Mouse (Mus musculus): ENCODE measurements around the gene B4galt1.
"Not testable (repeated sequence)": the region's sequence is repeated elsewhere in the genome, so short reads cannot be mapped to it uniquely, and the experiment has no call there.

The B4galt1 gene

DNA sequence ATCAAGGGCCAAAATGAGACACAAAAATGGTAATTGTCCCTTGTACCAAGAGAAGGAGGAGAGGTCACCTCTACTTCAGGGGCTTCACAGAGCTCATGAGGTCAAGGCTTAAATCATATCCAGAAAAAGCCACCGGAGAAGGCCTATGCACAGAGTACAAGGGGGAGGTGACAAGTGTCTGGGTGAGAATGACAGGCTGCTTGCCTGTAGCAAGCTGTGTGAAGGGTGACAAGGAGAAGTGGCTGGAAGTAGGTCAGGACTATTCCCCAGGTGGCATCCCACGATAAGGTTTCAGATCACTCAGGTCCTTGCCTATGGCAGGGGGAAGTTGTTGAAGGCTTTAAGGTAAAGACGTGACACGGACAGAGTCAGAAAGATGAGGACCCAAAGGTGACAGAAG is 33.8 kb downstream of the B4galt1 start:
- no peak for DNase-seq (ENCODE audit: low spot score in 2 of 2)

- DNase-seq (ENCODE audit: low spot score in 2 of 2): no peak
Observed at GRCm38 (mm10) chr4:40819151-40819550, 34.7 kb downstream of the B4galt1 start.

GRCm38 (mm10) chr4:40818421-40818820 is 35.4 kb downstream of the B4galt1 start:
- no peak for DNase-seq (ENCODE audit: low spot score in 2 of 2)

- DNase-seq (ENCODE audit: low spot score in 2 of 2): no peak
Observed at GRCm38 (mm10) chr4:40817936-40818335, 35.9 kb downstream of the B4galt1 start.

- no peak for DNase-seq (ENCODE audit: low spot score in 2 of 2)
Observed at GRCm38 (mm10) chr4:40815775-40816372, 37.9 kb downstream of the B4galt1 start.

GRCm38 (mm10) chr4:40815120-40815519 is 38.7 kb downstream of the B4galt1 start:
- no peak for DNase-seq (ENCODE audit: low spot score in 2 of 2)

- no peak for DNase-seq (ENCODE audit: low spot score in 2 of 2)
Observed at GRCm38 (mm10) chr4:40814359-40814758, 39.4 kb downstream of the B4galt1 start.

- DNase-seq (ENCODE audit: low spot score in 2 of 2): no peak
Observed at GRCm38 (mm10) chr4:40812891-40813290, 40.9 kb downstream of the B4galt1 start.

GRCm38 (mm10) chr4:40810481-40810880 is 43.3 kb downstream of the B4galt1 start:
- DNase-seq (ENCODE audit: low spot score in 2 of 2): no peak

- DNase-seq (ENCODE audit: low spot score in 2 of 2): no peak
Observed at GRCm38 (mm10) chr4:40807382-40807781, 46.4 kb downstream of the B4galt1 start.

DNA sequence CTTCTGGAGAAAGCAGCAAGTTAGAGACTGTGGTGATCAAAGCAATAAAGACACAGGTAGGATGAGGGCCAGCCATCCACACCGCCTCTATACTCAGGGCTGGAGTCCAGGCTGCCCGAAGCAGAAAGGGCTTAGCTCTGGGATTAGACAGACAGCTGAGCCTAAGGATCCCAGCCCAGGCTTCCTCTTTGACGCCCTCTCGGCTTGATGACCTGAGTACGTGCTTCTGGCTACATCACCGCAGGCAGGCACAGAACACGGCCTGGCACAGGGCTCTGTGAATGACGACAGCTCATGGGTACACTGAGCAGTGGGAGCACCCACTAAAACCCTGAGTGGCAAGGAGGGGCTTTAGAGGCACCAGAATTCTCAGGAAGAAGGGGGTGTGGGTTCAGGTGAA is 48.4 kb downstream of the B4galt1 start:
- no peak for DNase-seq (ENCODE audit: low spot score in 2 of 2)

GRCm38 (mm10) chr4:40802787-40803186 is 51.0 kb downstream of the B4galt1 start:
- DNase-seq (ENCODE audit: low spot score in 2 of 2): no peak

GRCm38 (mm10) chr4:40801908-40802307 is 51.9 kb downstream of the B4galt1 start:
- no peak for DNase-seq (ENCODE audit: low spot score in 2 of 2)

DNA sequence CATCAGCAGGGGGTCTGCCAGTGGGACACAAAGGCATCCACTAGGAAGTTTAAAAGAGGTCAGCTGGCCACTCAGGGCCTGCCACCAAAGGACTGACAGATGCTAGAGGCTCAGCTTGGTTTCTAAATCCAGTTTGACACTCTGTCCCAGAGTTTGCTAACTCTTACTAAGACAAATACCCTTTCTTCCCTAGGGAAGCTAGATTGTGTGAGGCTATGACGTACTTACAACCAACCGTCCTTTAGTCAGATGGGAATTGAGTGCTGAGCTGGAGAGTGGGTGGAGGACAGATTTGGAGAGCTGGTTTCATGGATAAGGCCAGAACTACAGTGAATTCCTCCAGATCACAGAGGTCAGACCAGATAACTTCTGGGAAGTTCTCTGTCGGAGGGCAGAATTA is 52.9 kb downstream of the B4galt1 start:
- no peak for DNase-seq (ENCODE audit: low spot score in 2 of 2)

- not testable (repeated sequence) for DNase-seq (ENCODE audit: low spot score in 2 of 2)
Observed at GRCm38 (mm10) chr4:40798833-40799555, 54.8 kb downstream of the B4galt1 start.

DNA sequence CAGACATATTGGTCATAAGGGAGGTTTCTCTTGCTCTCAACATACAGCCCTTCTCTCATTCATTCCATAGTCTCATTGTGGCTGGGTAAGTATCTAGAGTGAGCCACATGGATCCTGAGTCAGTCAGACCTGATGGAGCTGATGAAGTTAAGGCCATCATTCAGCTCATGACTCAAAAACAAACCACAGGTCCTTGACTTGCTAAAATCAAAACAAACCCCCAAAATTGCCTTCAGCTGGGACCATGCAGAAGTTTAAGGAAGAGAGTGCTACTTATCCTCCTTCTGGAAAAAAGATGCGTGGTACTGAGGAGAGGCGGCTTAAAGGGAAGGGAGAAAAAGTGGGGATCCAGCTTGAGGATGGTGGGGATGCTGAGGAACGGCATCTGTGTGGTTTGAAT is 58.0 kb downstream of the B4galt1 start:
- DNase-seq (ENCODE audit: low spot score in 2 of 2): no peak

DNA sequence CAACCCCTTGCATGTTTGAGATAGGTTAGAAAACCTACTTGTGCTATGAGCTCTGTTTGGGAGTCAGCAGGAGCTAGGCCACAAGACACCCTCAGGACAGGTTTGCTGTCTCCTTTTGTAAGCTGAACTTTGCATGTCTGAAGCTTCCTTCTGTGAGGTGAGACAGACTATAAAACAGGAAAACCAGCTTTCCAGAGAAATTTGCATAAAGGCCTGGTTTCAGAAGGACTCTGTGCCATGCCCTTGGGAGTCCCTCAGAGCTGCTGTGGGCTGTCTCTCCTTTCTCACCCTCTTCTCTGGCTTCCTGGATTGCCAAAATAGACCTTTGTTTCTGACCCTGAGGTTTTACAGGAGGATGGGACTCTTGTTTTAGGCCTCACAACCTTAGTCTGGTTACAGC is 59.5 kb downstream of the B4galt1 start:
- no peak for DNase-seq (ENCODE audit: low spot score in 2 of 2)

DNA sequence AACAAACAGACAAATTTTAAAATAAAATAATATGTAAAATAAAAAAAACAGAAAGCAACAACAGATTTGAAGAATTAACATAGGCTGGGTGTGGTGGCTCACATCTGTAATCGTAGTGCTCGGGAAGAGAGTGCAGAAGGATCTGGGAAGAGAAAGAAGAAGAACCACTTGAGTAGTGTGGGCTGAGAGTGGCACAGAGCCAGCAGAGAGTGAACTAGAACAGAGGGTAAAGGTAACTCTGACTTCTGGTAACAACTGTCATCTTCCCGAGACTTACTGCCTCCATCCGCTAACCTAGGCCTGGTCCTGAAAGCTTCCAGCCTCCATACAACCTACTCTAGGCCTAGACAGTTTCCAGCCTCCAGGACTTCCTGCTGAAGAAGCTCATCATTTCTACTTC is 62.6 kb downstream of the B4galt1 start:
- no peak for DNase-seq (ENCODE audit: low spot score in 2 of 2)

DNA sequence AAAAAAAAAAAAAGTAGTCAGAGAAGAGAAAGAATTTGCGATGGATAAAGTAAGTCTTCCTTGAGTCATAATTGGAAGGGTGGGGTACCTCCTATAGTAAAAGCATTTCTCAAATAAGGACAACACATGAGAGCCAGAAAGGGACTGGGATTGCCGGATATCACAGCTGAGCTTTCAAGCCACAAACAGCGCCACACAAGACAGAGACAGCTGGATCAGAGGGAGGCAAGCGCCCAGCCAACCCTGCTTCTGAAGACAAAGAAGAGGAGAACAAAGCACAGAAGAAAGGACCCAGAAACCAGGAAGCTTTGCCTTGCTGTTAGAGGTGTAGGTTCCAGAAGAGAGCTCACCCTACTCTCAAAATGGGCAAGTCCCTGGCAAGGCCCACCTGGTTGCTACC is 67.2 kb downstream of the B4galt1 start:
- DNase-seq (ENCODE audit: low spot score in 2 of 2): no peak

DNA sequence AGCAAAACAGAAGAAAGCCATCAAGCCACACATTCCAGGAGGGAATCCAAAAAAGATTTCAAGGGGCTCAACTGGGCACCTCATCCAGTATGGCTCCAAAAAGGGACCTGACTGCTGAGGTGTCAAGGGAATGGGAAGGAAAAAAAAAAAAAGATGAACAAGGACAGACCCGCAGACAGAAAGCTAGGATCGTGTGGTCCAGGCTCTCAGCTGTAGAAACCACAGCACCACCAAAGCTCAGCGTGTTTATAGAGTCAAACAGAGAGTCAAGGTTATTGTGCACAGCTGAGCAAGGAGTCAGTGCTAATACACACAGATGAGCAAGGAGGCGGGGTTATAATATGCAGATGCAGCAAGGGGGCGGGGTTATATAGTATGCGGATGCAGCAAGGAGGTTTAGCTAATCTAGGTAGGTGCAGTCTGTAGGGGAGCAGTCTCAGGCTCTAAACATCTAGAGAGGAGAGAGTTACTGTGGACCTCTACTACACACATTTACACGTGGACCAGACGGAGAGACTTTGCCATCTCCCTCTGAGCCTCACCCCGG is 68.1 kb downstream of the B4galt1 start:
- DNase-seq (ENCODE audit: low spot score in 2 of 2): no peak

- DNase-seq (ENCODE audit: low spot score in 2 of 2): no peak
Observed at GRCm38 (mm10) chr4:40784556-40785169, 69.1 kb downstream of the B4galt1 start.

DNA sequence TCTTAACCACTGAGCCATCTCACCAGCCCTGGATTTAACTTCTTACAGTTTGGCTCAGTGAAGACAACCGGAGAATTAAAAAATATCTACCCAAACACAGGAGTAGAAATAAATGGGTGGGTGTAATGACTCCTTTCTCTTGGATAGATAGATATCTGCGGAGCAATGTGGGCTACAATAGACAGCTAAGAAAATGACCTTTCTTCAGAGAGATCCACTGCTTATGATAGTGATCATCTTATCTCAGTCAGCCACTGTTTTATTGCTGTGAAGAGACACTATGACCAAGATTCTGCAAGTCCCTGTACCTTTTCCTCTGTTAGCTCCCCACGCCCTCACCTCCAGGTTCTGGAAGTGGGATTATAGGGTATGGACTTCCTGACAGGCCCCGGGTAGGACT is 70.8 kb downstream of the B4galt1 start:
- no peak for DNase-seq (ENCODE audit: low spot score in 2 of 2)

All from frontal cortex, postnatal 10 days (tissue).